Mouse (Mus musculus): Measurements from ENCODE around the gene Neurod1. TPM values are rescaled to one million over a fixed set of nuclear protein-coding genes. Genes with fewer than 3 reads are reported as not detected.

The Neurod1 gene
- total RNA-seq, 4 experiments from 2014 or later, result not detected

DNA sequence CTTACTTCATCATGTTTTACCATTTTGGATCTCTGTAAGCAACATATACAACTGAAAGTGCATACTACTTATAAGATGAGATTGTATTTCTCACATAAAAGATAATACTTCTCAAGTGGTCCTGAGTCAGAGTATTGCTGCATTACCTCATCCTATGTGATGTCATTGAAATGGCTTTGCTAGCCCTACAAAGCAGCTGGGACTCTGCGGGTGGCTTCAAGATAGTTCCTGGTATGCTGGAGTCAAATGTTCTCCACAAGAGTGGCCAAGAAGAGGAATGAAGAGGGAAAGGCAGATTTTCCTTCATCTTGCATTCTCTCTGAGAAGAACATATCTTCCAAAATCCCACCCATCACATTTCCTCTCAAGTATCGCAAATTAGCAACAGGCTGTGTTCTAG, 13.2 kb downstream of the Neurod1 start:
- no peak for DNase-seq (ENCODE audit: low spot score)

DNA sequence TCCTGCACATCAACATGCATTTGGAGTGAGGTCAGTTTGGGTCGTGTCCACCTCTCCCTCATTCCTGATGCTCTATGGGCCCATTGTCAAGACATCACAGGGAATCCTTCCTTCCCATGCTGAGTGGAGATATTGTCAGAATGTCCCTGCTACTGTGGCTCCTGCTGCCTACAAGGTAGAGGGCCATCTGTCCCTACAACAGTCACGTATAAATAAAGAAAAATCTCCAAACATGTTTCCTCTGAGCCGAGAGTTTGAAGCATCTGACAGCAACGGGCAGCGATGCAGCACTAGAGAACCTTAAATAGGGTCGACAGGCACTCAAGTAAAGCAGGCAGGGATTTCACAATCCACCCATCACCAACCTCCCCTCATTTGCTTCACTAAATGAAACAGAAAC, 13.6 kb downstream of the Neurod1 start:
- no peak for DNase-seq (ENCODE audit: low spot score)

DNA sequence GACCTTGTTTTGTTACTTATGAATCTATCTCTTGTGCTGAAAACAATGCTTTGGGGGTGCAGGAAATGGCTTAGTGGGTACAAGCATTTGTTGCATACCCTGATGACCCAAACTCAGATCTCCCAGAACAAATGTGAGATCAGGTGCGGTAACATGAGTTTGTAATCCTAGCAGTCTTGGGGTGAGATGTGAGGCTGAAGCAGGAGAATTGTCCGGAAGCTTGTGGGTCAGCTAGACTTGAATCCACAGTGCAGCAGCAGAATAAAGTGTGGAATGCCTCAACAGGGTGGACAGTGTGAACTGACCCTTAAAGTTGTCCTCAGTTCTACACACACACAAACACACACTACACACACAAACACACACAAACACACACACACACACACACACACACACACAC, 14.3 kb downstream of the Neurod1 start:
- DNase-seq (ENCODE audit: low spot score), result no peak

DNA sequence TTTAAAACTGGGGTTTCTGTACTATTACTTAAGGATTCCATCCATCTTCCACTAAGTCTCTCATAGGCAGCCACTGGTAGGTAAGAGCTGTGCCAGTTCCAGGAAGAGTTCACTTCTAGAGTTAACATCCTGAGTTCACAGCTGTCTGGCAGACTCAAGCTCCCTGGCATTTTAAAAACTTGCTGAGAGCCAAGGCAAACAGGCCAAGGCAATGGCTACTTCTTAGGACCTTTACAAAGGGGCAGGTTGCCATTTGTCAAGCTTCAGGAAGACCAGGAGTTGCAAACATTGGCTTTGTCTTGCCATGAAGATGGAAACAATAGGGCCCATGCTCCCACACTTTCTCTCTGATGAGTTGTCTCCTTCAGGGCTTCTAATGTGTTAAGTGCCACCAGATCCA, 26.5 kb downstream of the Neurod1 start:
- DNase-seq (ENCODE audit: low spot score), result no peak

DNA sequence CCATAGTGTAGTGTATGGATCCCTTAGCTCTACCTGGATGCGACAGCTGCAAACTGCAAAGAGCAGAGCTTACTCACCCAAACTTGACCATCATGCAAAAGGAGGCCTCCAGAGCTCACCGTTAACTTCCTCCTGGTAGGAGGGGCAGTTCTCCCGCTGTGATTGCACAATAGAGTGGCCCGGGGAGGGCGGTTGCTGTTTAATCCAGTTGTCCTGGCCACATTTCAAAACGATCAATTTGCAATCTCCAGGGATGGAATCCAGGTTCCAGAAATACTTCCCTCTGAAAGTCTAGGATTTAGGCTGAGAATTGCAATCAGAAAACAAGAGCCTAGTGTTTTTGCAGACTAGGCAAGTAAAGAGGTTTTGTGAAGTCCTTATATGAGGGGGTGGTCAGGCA, 26.9 kb downstream of the Neurod1 start:
- DNase-seq (ENCODE audit: low spot score), result peak; percentile 33

DNA sequence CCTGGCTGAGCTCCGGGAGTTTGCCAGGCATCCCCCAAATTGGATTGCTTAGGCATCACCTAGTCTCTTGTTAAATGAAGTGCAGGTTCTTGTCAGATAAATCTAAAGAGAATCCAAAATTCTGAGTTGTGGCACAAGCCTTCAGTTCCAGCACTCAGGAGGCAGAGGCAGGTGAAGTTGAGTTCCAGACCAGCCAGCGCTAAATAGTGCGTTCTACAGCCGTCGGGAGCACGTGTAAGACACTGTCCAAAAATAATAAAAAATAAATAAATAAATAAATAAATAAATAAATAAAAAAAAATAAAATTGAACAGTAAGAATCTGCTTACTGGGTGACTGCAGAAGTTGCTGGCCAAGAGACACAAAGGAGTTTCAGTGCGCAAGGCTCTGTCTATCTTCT, 27.4 kb downstream of the Neurod1 start:
- DNase-seq (ENCODE audit: low spot score), result no peak

DNA sequence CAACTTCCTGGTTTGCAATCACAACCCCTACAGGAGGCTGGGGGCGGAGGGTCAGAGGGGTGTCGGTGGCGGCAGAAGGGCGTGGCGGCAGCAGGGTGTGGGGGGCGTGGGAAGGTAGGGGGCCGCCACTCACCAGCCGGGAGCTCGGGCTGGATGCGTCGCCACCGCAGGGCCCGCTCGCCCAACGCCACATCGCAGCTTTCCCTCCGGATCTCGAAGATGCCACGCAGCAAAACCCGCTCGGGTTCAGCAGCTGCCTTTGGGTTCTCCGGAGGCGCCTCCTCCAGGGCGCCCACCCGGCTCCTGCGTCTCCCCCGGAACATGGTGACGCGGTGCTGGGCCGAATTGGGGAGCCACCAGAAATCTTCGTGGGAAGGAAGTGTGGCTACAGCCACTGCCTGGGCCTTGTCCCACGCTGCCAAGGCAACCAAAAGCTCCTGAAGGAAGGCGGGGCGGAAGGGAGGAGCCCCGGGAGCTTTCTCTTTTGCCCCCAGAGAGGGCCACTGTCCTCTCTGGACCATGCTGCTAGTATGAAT, 27.9 kb downstream of the Neurod1 start:
- peak; percentile 9 for DNase-seq (ENCODE audit: low spot score)

DNA sequence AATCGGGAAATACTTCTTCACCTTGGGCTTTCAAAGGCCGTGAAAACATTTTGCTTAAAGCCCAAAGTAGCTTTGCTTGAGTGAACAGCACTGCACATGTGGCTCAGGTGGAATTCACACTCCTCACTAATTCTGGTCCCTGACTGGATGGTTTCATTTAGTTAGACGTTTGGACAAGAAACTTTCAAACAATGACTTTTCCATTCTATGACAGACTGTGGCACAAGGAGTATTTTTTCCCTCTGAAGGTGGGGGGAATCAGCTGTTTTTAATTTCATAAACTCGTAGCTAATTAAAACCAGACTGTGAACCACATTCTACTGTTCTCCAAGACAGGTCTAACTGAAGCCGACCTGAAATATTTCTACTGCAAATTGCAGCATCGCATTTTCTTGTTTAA, 28.5 kb downstream of the Neurod1 start:
- DNase-seq (ENCODE audit: low spot score), result no peak

DNA sequence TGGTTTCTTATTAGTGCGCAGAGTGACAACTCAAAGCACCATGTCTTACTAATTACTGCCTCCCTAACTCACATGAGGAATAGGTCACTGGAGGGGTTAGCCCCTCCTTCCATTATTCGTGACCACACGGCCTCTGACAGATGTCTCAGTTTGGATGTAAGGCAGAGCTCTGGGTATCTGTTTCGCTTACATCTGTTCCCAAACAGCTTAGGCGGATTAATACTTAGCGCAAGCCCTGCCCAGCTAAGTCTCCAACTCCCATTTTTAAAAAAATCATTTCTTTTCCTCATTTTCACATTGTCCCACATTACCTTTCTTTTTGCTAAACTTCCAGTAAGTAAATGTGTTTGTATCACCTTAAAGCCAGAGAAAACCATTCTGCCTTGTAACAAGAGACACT, 34.9 kb downstream of the Neurod1 start:
- no peak for DNase-seq (ENCODE audit: low spot score)

DNA sequence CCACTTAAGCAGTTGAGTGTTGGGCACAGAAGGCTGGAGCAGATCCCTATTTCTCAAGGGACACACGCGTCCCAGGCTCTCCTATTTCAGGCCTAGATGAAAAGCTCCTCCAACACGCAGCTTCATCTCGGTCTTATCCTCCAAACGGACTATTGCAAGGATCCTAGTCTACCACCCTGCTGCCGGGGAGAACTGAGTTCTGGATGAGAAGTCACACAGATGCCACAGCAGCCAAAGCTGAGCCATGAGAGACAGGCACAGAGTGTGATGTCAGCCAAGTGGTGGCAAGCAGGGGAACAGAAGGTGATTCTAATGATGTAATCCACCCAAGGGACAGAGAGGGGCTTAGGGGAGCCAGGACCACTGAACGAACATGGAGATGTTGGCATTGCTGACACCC, 42.0 kb downstream of the Neurod1 start:
- no peak for DNase-seq (ENCODE audit: low spot score)

DNA sequence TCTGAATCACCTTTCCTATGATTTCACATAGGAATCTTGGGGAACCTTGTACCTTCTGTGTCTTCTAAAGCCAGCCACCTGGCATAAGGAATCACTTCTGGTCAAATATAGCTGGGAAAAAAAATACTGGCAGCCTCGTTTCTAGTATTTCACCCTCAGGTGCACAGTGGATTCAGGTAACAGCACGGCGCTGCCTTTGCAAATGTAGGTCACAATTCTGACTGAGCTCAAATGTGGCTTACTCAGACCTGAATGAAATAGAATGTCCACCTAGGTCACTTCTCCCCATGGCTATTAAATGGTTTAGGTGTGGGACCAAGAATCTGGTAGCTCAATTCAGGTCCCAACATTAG, 45.7 kb downstream of the Neurod1 start:
- no peak for DNase-seq (ENCODE audit: low spot score)

DNA sequence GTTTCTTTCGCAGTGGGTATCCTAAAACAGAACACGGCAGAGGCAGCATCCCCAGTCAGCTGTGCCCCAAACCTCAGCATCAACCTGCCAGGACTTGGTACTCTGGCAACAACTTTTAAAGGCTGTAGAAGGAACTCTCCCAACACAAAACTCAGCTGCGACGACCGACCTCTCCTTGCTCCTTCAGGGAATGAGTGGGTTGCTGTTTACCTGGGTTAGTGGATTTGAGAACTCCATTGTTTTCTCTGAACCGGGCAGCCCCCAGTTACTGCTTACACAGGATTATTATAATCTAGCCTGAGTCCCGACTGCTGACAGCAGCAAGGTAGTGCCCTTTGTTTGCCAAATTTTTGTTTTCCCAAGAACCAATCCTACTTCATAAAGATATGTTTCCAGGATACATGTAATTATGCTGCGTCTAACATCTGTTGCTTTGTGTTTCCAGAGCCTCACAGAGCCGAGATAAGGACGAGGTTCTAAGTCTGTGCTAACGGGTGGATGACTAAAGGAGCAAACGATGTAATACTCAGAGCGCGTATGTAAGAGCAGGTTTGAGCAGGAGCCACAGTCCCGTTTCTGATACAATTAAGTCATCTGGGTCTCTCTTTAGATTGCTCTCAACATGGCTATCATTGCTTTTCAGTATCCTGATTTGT, 46.2 kb downstream of the Neurod1 start:
- DNase-seq (ENCODE audit: low spot score), result no peak

DNA sequence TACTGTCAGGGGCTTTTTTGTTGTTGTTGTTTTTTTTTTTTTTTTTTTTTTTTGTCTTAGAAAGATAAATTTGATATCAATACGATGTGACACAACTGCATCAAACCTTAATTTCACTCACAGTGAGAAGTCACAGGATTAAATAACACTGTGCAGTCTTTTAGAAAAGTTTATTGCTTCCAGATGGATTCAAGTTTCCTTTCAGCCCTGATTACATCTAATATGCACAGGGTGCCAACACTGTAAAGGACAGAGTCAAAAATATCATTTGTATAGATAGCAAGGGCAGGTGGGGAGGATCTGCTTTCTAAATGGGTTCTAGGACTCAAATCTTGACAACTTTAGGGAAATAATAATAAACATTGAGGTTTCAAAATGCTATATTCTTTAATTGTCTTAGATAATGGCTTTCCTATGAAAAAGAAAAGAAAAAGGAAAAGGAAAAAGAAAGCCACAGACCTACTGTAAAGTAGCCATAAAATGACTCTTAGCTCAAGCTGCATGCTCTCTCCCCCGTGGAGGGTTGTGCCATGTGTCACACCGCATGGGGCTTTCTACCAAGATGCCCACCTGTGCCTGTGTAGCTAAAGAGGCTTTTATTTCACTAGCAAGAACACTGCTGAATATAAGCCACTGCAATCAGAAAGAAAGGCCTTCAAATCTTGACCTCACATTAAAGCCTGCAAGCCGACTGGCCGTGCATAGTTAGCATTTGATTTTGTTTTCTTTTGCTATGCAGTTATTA, 50.7 kb downstream of the Neurod1 start:
- no peak for DNase-seq (ENCODE audit: low spot score)

Other genes with a start within 250 kb of the Neurod1 start
- gene Itga4, start 201.3 kb downstream of the Neurod1 start, total RNA-seq (2022), result 1 to 10 TPM; 1.1 to 2.7 (median 1.3) TPM
- gene Cerkl, start within 50 bp of the Neurod1 start, total RNA-seq (2022), result 1 to 10 TPM in 2 of 4 experiments, under 1 TPM in 2; 0.27 to 1.9 (median 1.2) TPM
- gene Itprid2, start 178.6 kb upstream of the Neurod1 start, total RNA-seq (2022), result 10 to 100 TPM; 19.1 to 25.1 (median 21.7) TPM

All from heart, adult 8-10 months (tissue).